Comparison of ENCODE assay signal across 8 mouse cellular contexts in the genomic region with DNA sequence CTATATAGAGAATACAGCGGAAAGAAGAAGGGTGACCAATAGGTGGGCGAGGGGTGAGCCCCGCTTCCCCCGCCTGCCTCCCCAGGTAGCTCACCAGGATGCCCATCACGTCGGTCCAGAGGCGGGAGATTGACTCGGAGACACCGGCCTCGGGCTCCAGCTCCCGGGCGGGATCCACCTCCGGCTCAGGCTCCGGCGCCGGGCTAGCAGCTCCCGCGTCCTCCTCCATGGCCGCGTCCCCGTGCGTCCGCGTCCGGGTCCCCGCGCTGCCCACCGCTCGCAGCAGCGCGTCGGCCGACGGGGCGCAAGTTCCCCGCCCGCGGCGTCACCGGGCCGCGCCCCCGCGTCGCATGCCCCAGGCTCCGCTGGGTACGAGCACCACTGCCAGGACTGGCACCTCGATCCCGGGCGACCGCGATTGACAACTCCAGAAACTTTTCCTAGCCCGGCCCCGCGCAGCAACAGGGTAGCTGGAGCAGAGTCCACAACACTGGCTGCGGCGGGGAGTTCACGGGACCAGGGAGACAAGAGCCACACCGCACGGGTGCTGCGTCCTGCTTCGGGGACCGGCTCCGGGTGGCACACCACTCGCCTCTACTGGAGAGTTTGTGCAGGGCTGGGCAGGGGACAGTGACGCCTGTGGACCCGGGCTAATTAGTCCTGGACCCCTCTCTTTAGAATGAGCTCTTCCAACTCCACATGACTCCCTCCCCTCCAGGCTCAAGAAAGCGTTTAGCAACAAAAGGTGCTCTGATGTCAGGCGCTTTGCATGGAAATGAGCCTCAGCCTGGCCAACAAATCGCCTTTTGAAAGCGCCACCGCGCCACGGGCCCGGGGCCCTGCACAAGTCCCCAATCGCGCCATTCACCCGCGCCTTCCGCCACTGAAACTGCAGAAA. TPM values are rescaled to one million over a fixed set of nuclear protein-coding genes. Genes with fewer than 3 reads are reported as not detected.
DNase-seq lines count a peak whose midpoint lies in the region; ATAC-seq and TF ChIP-seq lines count a peak whose summit lies in the region.

Gene Sash1, minus strand, starts transcription at position 441 of the 898 bp plus-strand sequence.

- H3K9me3 ChIP-seq in forebrain, embryonic 12.5 days: no peaks in the 10 kb centered on the region
- H3K9me3 ChIP-seq in heart, embryonic 15.5 days (replicated peaks): no peaks in the 10 kb centered on the region
- no peaks in the 10 kb centered on the region for H3K9me3 ChIP-seq in liver, embryonic 12.5 days (replicated peaks)
- no peaks in the 10 kb centered on the region for H3K9me3 ChIP-seq in stomach, embryonic 14.5 days (ENCODE audit: control insufficient read depth, low read depth, low read length)

- H3K4me1 ChIP-seq in forebrain, embryonic 12.5 days: peaks cover 40% of the 10 kb centered on the region
- H3K4me1 ChIP-seq in heart, embryonic 15.5 days (replicated peaks): peaks cover 23% of the 10 kb centered on the region
- H3K4me1 ChIP-seq in liver, embryonic 12.5 days: peaks cover 29% of the 10 kb centered on the region
- H3K4me1 ChIP-seq in stomach, embryonic 14.5 days (ENCODE audit: control insufficient read depth, insufficient read depth, low read length): peaks cover 16% of the 10 kb centered on the region

- ATAC-seq in forebrain, embryonic 12.5 days (ENCODE audit: low FRiP score): peak; percentile 92
- ATAC-seq in heart, embryonic 15.5 days (replicated peaks; ENCODE audit: insufficient number of reproducible peaks, insufficient read depth, low FRiP score, low read depth): peak; percentile 93
- peak; percentile 74 for ATAC-seq in liver, embryonic 12.5 days
- peak; percentile 92 for ATAC-seq in stomach, embryonic 14.5 days (ENCODE audit: insufficient number of reproducible peaks, insufficient read depth, low FRiP score, low read depth)

- H3ac ChIP-seq in myocyte (ENCODE audit: control insufficient read depth, insufficient read length): peak within 1 kb of the TSS; percentile 29

- DNase-seq in 3134 (ENCODE audit: extremely low read depth, insufficient read length, low spot score): peak; percentile 90
- peak; percentile 56 for DNase-seq in c-Kit-positive CD71-negative TER-119-negative erythroid progenitor cells, embryonic 14.5 days (ENCODE audit: low read depth)
- DNase-seq in kidney, postnatal 14 days: peak; percentile 93

- under 1% methylated on average over 68 of the region's 80 CpGs for WGBS in forebrain, embryonic 12.5 days
- WGBS in heart, embryonic 15.5 days: under 1% methylated on average over 80 of the region's 80 CpGs
- under 1% methylated on average over 72 of the region's 80 CpGs for WGBS in liver, embryonic 12.5 days (ENCODE audit: insufficient replicate concordance)
- WGBS in stomach, embryonic 14.5 days: under 1% methylated on average over 79 of the region's 80 CpGs

- no peaks in the 10 kb centered on the region for H3K79me2 ChIP-seq in myocyte (ENCODE audit: control insufficient read depth, insufficient read depth)

- peaks cover 18% of the 10 kb centered on the region; the same call in 1 of the 2 replicates for H3K27me3 ChIP-seq in forebrain, embryonic 12.5 days
- no peaks in the 10 kb centered on the region for H3K27me3 ChIP-seq in heart, embryonic 15.5 days
- peaks cover 31% of the 10 kb centered on the region for H3K27me3 ChIP-seq in liver, embryonic 12.5 days (replicated peaks)
- H3K27me3 ChIP-seq in myocyte (ENCODE audit: control insufficient read depth, insufficient read depth, insufficient read length): peaks cover 8% of the 10 kb centered on the region
- H3K27me3 ChIP-seq in stomach, embryonic 14.5 days (ENCODE audit: control insufficient read depth, insufficient read depth, low read length): no peaks in the 10 kb centered on the region

- peak within 1 kb of the TSS; percentile 68 for H3K9ac ChIP-seq in forebrain, embryonic 12.5 days
- peak within 1 kb of the TSS; percentile 85 for H3K9ac ChIP-seq in heart, embryonic 15.5 days
- H3K9ac ChIP-seq in liver, embryonic 12.5 days: peak within 1 kb of the TSS; percentile 66
- H3K9ac ChIP-seq in stomach, embryonic 14.5 days (replicated peaks; ENCODE audit: low read depth, low read length): peak within 1 kb of the TSS; percentile 77

- peak within 1 kb of the TSS; percentile 74 for H3K4me3 ChIP-seq in forebrain, embryonic 12.5 days (replicated peaks)
- peak within 1 kb of the TSS; percentile 95 for H3K4me3 ChIP-seq in heart, embryonic 15.5 days
- peak within 1 kb of the TSS; percentile 65 for H3K4me3 ChIP-seq in liver, embryonic 12.5 days
- peak within 1 kb of the TSS; percentile 11 for H3K4me3 ChIP-seq in myocyte
- H3K4me3 ChIP-seq in stomach, embryonic 14.5 days (ENCODE audit: low read depth, low read length): peak within 1 kb of the TSS; percentile 82

- peak within 1 kb of the TSS; percentile 80 for H3K4me2 ChIP-seq in forebrain, embryonic 12.5 days
- peak within 1 kb of the TSS; percentile 83 for H3K4me2 ChIP-seq in heart, embryonic 15.5 days
- H3K4me2 ChIP-seq in liver, embryonic 12.5 days: peak within 1 kb of the TSS; percentile 79
- H3K4me2 ChIP-seq in myocyte (ENCODE audit: low read depth): peak within 1 kb of the TSS; percentile 68
- peak within 1 kb of the TSS; percentile 70 for H3K4me2 ChIP-seq in stomach, embryonic 14.5 days (replicated peaks; ENCODE audit: low read depth, low read length)

- H3K27ac ChIP-seq in forebrain, embryonic 12.5 days: peak within 1 kb of the TSS; percentile 88
- H3K27ac ChIP-seq in heart, embryonic 15.5 days: peak within 1 kb of the TSS; percentile 98
- peak within 1 kb of the TSS; percentile 76 for H3K27ac ChIP-seq in liver, embryonic 12.5 days
- H3K27ac ChIP-seq in stomach, embryonic 14.5 days (ENCODE audit: low read length): peak within 1 kb of the TSS; percentile 96

- H3K36me3 ChIP-seq in forebrain, embryonic 12.5 days (replicated peaks): no peaks in the 10 kb centered on the region
- H3K36me3 ChIP-seq in heart, embryonic 15.5 days: no peaks in the 10 kb centered on the region
- H3K36me3 ChIP-seq in liver, embryonic 12.5 days: no peaks in the 10 kb centered on the region
- H3K36me3 ChIP-seq in myocyte (ENCODE audit: control insufficient read depth, insufficient read depth): no peaks in the 10 kb centered on the region
- H3K36me3 ChIP-seq in stomach, embryonic 14.5 days (ENCODE audit: control insufficient read depth, insufficient read depth, low read length): no peaks in the 10 kb centered on the region

- TF ChIP-seq POLR2A in myocyte (IDR thresholded peaks at IDR 0.05; ENCODE audit: insufficient read length, low read depth): peak; percentile 61

TF ChIP-seq in myocyte, 11 proteins besides CTCF, POLR2A, EP300 and RAD21:
- no peak for TF ChIP-seq MAX (IDR thresholded peaks at IDR 0.05; ENCODE audit: low read depth)
- no peak for TF ChIP-seq REST (IDR thresholded peaks at IDR 0.05; ENCODE audit: insufficient read depth, insufficient read length)
- peak; percentile 61 for TF ChIP-seq USF1 (IDR thresholded peaks at IDR 0.05; ENCODE audit: low read depth)
- TF ChIP-seq CEBPB (IDR thresholded peaks at IDR 0.05; ENCODE audit: insufficient read depth, poor library complexity, severe bottlenecking): no peak

RNA-seq across cellular contexts. Expression of gene Sash1, which starts in this region (rescaled TPM):
- polyA plus RNA-seq in forebrain, embryonic 12.5 days (2016; fragmentation: Nextera tagmentation; extraction: Ambion mirVana): 3.0 and 4.6 TPM in 2 replicates
- polyA plus RNA-seq in heart, embryonic 15.5 days (2015; fragmentation: Nextera tagmentation; extraction: Ambion mirVana): 3.2 and 4.6 TPM in 2 replicates
- 1.1 and 1.2 TPM in 2 replicates for polyA plus RNA-seq in liver, embryonic 12.5 days (2016; fragmentation: Nextera tagmentation; extraction: Ambion mirVana)
- 1.9 TPM for polyA plus RNA-seq in myocyte (2012; fragmentation: generic; extraction: Trizol)
- 9.3 and 9.7 TPM in 2 replicates for polyA plus RNA-seq in stomach, embryonic 14.5 days (2014; fragmentation: Nextera tagmentation; extraction: Ambion mirVana)

Comparison
In these comparisons a context has a peak if more than half of its experiments do, and no peak if none do; other contexts are left out.
1. Peak in every context shown above with its lines: DNase-seq, ATAC-seq, H3K4me3 ChIP-seq and H3K27ac ChIP-seq.
2. H3K4me3 ChIP-seq: peak in every context shown above with its lines; median percentile 95 in heart, embryonic 15.5 days; 82 in stomach, embryonic 14.5 days; 74 in forebrain, embryonic 12.5 days; 65 in liver, embryonic 12.5 days; 11 in myocyte.